ENCODE assay signal across 8 mouse cellular contexts in genomic region chr10:118370443-118370842, GRCm38 (mm10). TPM values are rescaled to one million over a fixed set of nuclear protein-coding genes. Genes with fewer than 3 reads are reported as not detected.
DNase-seq lines count a peak whose midpoint lies in the region; ATAC-seq and TF ChIP-seq lines count a peak whose summit lies in the region.

No protein-coding gene starts in this region.

- H3K27ac ChIP-seq in embryonic facial prominence, embryonic 14.5 days (replicated peaks; ENCODE audit: low read depth, low read length): no peak overlapping the region
- no peak overlapping the region for H3K27ac ChIP-seq in heart, embryonic 10.5 days
- H3K27ac ChIP-seq in kidney, embryonic 14.5 days (ENCODE audit: low read depth, low read length): no peak overlapping the region
- no peak overlapping the region for H3K27ac ChIP-seq in limb, embryonic 14.5 days (replicated peaks; ENCODE audit: low read depth, low read length)

- 7% methylated on average over 10 of the region's 10 CpGs for WGBS in embryonic facial prominence, embryonic 14.5 days
- 15% methylated on average over 10 of the region's 10 CpGs for WGBS in heart, embryonic 10.5 days
- 7% methylated on average over 10 of the region's 10 CpGs for WGBS in kidney, embryonic 14.5 days
- 5% methylated on average over 10 of the region's 10 CpGs for WGBS in limb, embryonic 14.5 days

- H3K36me3 ChIP-seq in embryonic facial prominence, embryonic 14.5 days (ENCODE audit: control insufficient read depth, insufficient read depth, low read length): no peaks in the 10 kb centered on the region
- no peaks in the 10 kb centered on the region for H3K36me3 ChIP-seq in heart, embryonic 10.5 days
- H3K36me3 ChIP-seq in kidney, embryonic 14.5 days (ENCODE audit: control insufficient read depth, insufficient read depth, low read length): no peaks in the 10 kb centered on the region
- no peaks in the 10 kb centered on the region for H3K36me3 ChIP-seq in limb, embryonic 14.5 days (ENCODE audit: control insufficient read depth, insufficient read depth, low read length)

- no peaks in the 10 kb centered on the region for H3K9me3 ChIP-seq in embryonic facial prominence, embryonic 14.5 days (ENCODE audit: control insufficient read depth, low read length)
- H3K9me3 ChIP-seq in heart, embryonic 10.5 days: no peaks in the 10 kb centered on the region
- no peaks in the 10 kb centered on the region for H3K9me3 ChIP-seq in kidney, embryonic 14.5 days (ENCODE audit: control insufficient read depth, low read length)
- no peaks in the 10 kb centered on the region for H3K9me3 ChIP-seq in limb, embryonic 14.5 days (ENCODE audit: control insufficient read depth, low read length)

- TF ChIP-seq POLR2A in limb, embryonic 14.5 days (IDR thresholded peaks at IDR 0.05; ENCODE audit: borderline replicate concordance, extremely low read depth, insufficient read depth, insufficient read length): no peak

- peak; percentile 84 for DNase-seq in 416B (ENCODE audit: low read depth)
- peak; percentile 37 to 62 for DNase-seq in adrenal gland, postnatal 4 days (ENCODE audit: low spot score in 2 of 2)
- DNase-seq in embryonic facial prominence, embryonic 14.5 days (ENCODE audit: low spot score): peak; percentile 94
- DNase-seq in heart, embryonic 10.5 days (ENCODE audit: low spot score): peak; percentile 90
- peak; percentile 94 for DNase-seq in limb, embryonic 14.5 days (ENCODE audit: low spot score)
- DNase-seq in monocyte, adult 2 months (ENCODE audit: low read depth in 1 of 2, low spot score in 2 of 2): peak; percentile 42 to 71
- peak; percentile 69 to 80 for DNase-seq in spleen, postnatal 36 days (ENCODE audit: low spot score in 2 of 2)

- peak; percentile 93 for ATAC-seq in embryonic facial prominence, embryonic 14.5 days (ENCODE audit: low read depth)
- ATAC-seq in kidney, embryonic 14.5 days (ENCODE audit: low FRiP score, low TSS enrichment): peak; percentile 91
- ATAC-seq in limb, embryonic 14.5 days (ENCODE audit: low FRiP score, low read depth): peak; percentile 84

- H3K9ac ChIP-seq in embryonic facial prominence, embryonic 14.5 days (ENCODE audit: low read depth, low read length): no peak overlapping the region
- no peak overlapping the region for H3K9ac ChIP-seq in kidney, embryonic 14.5 days (ENCODE audit: low read depth, low read length)
- H3K9ac ChIP-seq in limb, embryonic 14.5 days (ENCODE audit: low read depth, low read length, severe bottlenecking): no peak overlapping the region

- no peaks in the 10 kb centered on the region for H3K4me1 ChIP-seq in embryonic facial prominence, embryonic 14.5 days (ENCODE audit: control insufficient read depth, insufficient read depth, low read length)
- no peaks in the 10 kb centered on the region for H3K4me1 ChIP-seq in heart, embryonic 10.5 days
- H3K4me1 ChIP-seq in kidney, embryonic 14.5 days (ENCODE audit: control insufficient read depth, insufficient read depth, low read length): no peaks in the 10 kb centered on the region
- no peaks in the 10 kb centered on the region for H3K4me1 ChIP-seq in limb, embryonic 14.5 days (ENCODE audit: control insufficient read depth, insufficient read depth, low read length)

- peak overlapping the region; percentile 13; the same call in 1 of the 2 replicates for H3K4me3 ChIP-seq in embryonic facial prominence, embryonic 14.5 days (ENCODE audit: low read depth, low read length)
- no peak overlapping the region for H3K4me3 ChIP-seq in heart, embryonic 10.5 days
- no peak overlapping the region for H3K4me3 ChIP-seq in kidney, embryonic 14.5 days (ENCODE audit: low read length)
- peak overlapping the region; percentile 15; the same call in 1 of the 2 replicates for H3K4me3 ChIP-seq in limb, embryonic 14.5 days (replicated peaks; ENCODE audit: low read length)

- no peaks in the 10 kb centered on the region for H3K27me3 ChIP-seq in embryonic facial prominence, embryonic 14.5 days (replicated peaks; ENCODE audit: control insufficient read depth, insufficient read depth, low read length)
- H3K27me3 ChIP-seq in heart, embryonic 10.5 days (ENCODE audit: insufficient read depth, poor library complexity, severe bottlenecking): no peaks in the 10 kb centered on the region
- H3K27me3 ChIP-seq in kidney, embryonic 14.5 days (ENCODE audit: control insufficient read depth, insufficient read depth, low read length): no peaks in the 10 kb centered on the region
- no peaks in the 10 kb centered on the region for H3K27me3 ChIP-seq in limb, embryonic 14.5 days (ENCODE audit: control insufficient read depth, insufficient read depth, low read length)

- H3K4me2 ChIP-seq in embryonic facial prominence, embryonic 14.5 days (ENCODE audit: low read depth, low read length): peak overlapping the region; percentile 42
- H3K4me2 ChIP-seq in kidney, embryonic 14.5 days (replicated peaks; ENCODE audit: low read depth, low read length): peak overlapping the region; percentile 25; the same call in 1 of the 2 replicates
- 0 out of 2 replicates have a peak overlapping the region, but pooled peaks have one; percentile 27 for H3K4me2 ChIP-seq in limb, embryonic 14.5 days (replicated peaks; ENCODE audit: low read depth, low read length, severe bottlenecking)

RNA-seq across cellular contexts. Expression of gene Gm9049, which starts 16.5 kb away (rescaled TPM):
- total RNA-seq in adrenal gland, postnatal 4 days (2021): under 1 TPM in 1 of 2 experiments, not detected in 1; 0.14 TPM
- 0.10 TPM in 1 of 2 replicates, not detected in the other for polyA plus RNA-seq in embryonic facial prominence, embryonic 14.5 days (2014; fragmentation: Nextera tagmentation; extraction: Ambion mirVana)
- polyA plus RNA-seq in heart, embryonic 10.5 days (2016; fragmentation: Nextera tagmentation; extraction: Ambion mirVana): 0.08 and 0.09 TPM in 2 replicates
- not detected in 2 replicates for polyA plus RNA-seq in kidney, embryonic 14.5 days (2014; fragmentation: Nextera tagmentation; extraction: Ambion mirVana)
- 0.04 TPM in 1 of 2 replicates, not detected in the other for polyA plus RNA-seq in limb, embryonic 14.5 days (2012; rRNA removed)
- 0.12 TPM in 1 of 2 replicates, not detected in the other for polyA plus RNA-seq in limb, embryonic 14.5 days (2014; fragmentation: Nextera tagmentation; extraction: Ambion mirVana)

RNA-seq across cellular contexts. Expression of gene Gm9048, which starts 22.0 kb away (rescaled TPM):
- under 1 TPM in 1 of 2 experiments, not detected in 1; 0.23 TPM for total RNA-seq in adrenal gland, postnatal 4 days (2021)
- not detected in 2 replicates for polyA plus RNA-seq in embryonic facial prominence, embryonic 14.5 days (2014; fragmentation: Nextera tagmentation; extraction: Ambion mirVana)
- not detected in 2 replicates for polyA plus RNA-seq in heart, embryonic 10.5 days (2016; fragmentation: Nextera tagmentation; extraction: Ambion mirVana)
- 0.10 TPM in 1 of 2 replicates, not detected in the other for polyA plus RNA-seq in kidney, embryonic 14.5 days (2014; fragmentation: Nextera tagmentation; extraction: Ambion mirVana)
- not detected in 2 replicates for polyA plus RNA-seq in limb, embryonic 14.5 days (2012; rRNA removed)
- 0.11 TPM in 1 of 2 replicates, not detected in the other for polyA plus RNA-seq in limb, embryonic 14.5 days (2014; fragmentation: Nextera tagmentation; extraction: Ambion mirVana)

RNA-seq across cellular contexts. Expression of gene Gm9046, which starts 27.4 kb away (rescaled TPM):
- not detected for total RNA-seq in adrenal gland, postnatal 4 days (2021)
- not detected in 2 replicates for polyA plus RNA-seq in embryonic facial prominence, embryonic 14.5 days (2014; fragmentation: Nextera tagmentation; extraction: Ambion mirVana)
- polyA plus RNA-seq in heart, embryonic 10.5 days (2016; fragmentation: Nextera tagmentation; extraction: Ambion mirVana): not detected in 2 replicates
- polyA plus RNA-seq in kidney, embryonic 14.5 days (2014; fragmentation: Nextera tagmentation; extraction: Ambion mirVana): not detected in 2 replicates
- polyA plus RNA-seq in limb, embryonic 14.5 days (2012; rRNA removed): not detected in 2 replicates
- not detected in 2 replicates for polyA plus RNA-seq in limb, embryonic 14.5 days (2014; fragmentation: Nextera tagmentation; extraction: Ambion mirVana)

RNA-seq across cellular contexts. Expression of gene Gm9045, which starts 32.8 kb away (rescaled TPM):
- under 1 TPM in 1 of 2 experiments, not detected in 1; 0.14 TPM for total RNA-seq in adrenal gland, postnatal 4 days (2021)
- 0.10 TPM in 1 of 2 replicates, not detected in the other for polyA plus RNA-seq in embryonic facial prominence, embryonic 14.5 days (2014; fragmentation: Nextera tagmentation; extraction: Ambion mirVana)
- polyA plus RNA-seq in heart, embryonic 10.5 days (2016; fragmentation: Nextera tagmentation; extraction: Ambion mirVana): 0.08 and 0.09 TPM in 2 replicates
- not detected in 2 replicates for polyA plus RNA-seq in kidney, embryonic 14.5 days (2014; fragmentation: Nextera tagmentation; extraction: Ambion mirVana)
- polyA plus RNA-seq in limb, embryonic 14.5 days (2012; rRNA removed): 0.04 TPM in 1 of 2 replicates, not detected in the other
- 0.12 TPM in 1 of 2 replicates, not detected in the other for polyA plus RNA-seq in limb, embryonic 14.5 days (2014; fragmentation: Nextera tagmentation; extraction: Ambion mirVana)

RNA-seq across cellular contexts. Expression of gene Gm9044, which starts 38.2 kb away (rescaled TPM):
- not detected for total RNA-seq in adrenal gland, postnatal 4 days (2021)
- 0.09 TPM in 1 of 2 replicates, not detected in the other for polyA plus RNA-seq in embryonic facial prominence, embryonic 14.5 days (2014; fragmentation: Nextera tagmentation; extraction: Ambion mirVana)
- polyA plus RNA-seq in heart, embryonic 10.5 days (2016; fragmentation: Nextera tagmentation; extraction: Ambion mirVana): not detected in 2 replicates
- polyA plus RNA-seq in kidney, embryonic 14.5 days (2014; fragmentation: Nextera tagmentation; extraction: Ambion mirVana): not detected in 2 replicates
- not detected in 2 replicates for polyA plus RNA-seq in limb, embryonic 14.5 days (2012; rRNA removed)
- polyA plus RNA-seq in limb, embryonic 14.5 days (2014; fragmentation: Nextera tagmentation; extraction: Ambion mirVana): not detected in 2 replicates

Comparison
In these comparisons a context has a peak if more than half of its experiments do, and no peak if none do; other contexts are left out.
1. H3K4me3 ChIP-seq: peak in embryonic facial prominence, embryonic 14.5 days (single experiment) and limb, embryonic 14.5 days (single experiment); none in heart, embryonic 10.5 days (single experiment) and kidney, embryonic 14.5 days (single experiment).
2. Peak in every context shown above with its lines, with median percentiles within 50 percentile points of each other: DNase-seq, ATAC-seq and H3K4me2 ChIP-seq.